Mouse (Mus musculus) CH12.LX (cell line): ENCODE measurements around the gene Agbl2. TPM values are rescaled to one million over a fixed set of nuclear protein-coding genes. Genes with fewer than 3 reads are reported as not detected.

Experiments
- DNase-seq: peaks from one replicate; pipeline ENCODE4 v3.0.0-alpha.2; 2013; ENCODE audit errors: extremely low read depth
- H3K27ac ChIP-seq: 2 replicates; pipeline ENCODE4 v1.5.1; 2012; ENCODE audit warnings: low read depth, mild to moderate bottlenecking, control low read depth, moderate library complexity; ENCODE audit not compliant: insufficient read depth
- H3K27me3 ChIP-seq: replicated peaks from 2 replicates; pipeline ENCODE3; 2012; ENCODE audit warnings: inconsistent platforms
- H3K36me3 ChIP-seq, 2 experiments: replicated peaks in 1 of 2; 2 replicates each; pipeline versions ENCODE3 to v1.6.1; 2012; ENCODE audit warnings: inconsistent platforms in 1 of 2, low read length in 1 of 2, mild to moderate bottlenecking in 1 of 2, mixed read lengths in 1 of 2, moderate library complexity in 1 of 2; ENCODE audit not compliant: control insufficient read depth in 1 of 2, insufficient read depth in 1 of 2
- H3K4me1 ChIP-seq, 2 experiments: 2 replicates each; pipeline ENCODE4 v1.6.1; 2012; ENCODE audit warnings: inconsistent platforms in 1 of 2, moderate library complexity in 1 of 2; ENCODE audit not compliant: insufficient read depth in 2 of 2, control insufficient read depth in 1 of 2
- H3K4me2 ChIP-seq: 2 replicates; pipeline ENCODE4 v1.6.1; 2012; ENCODE audit warnings: low read depth, mild to moderate bottlenecking, control low read depth; ENCODE audit not compliant: poor library complexity, insufficient read depth, severe bottlenecking
- H3K4me3 ChIP-seq, 3 experiments: fragments of 150-350 bp in 1 of 3; sonication (generic) in 1 of 3; replicated peaks in 1 of 3; 2 replicates each; pipeline versions ENCODE3 to v1.5.1; 2011 to 2012; ENCODE audit warnings: low read depth in 2 of 3, low read length in 2 of 3, mild to moderate bottlenecking in 2 of 3, moderate library complexity in 2 of 3, control low read depth in 1 of 3, improper control_type of control experiment in 1 of 3, inconsistent platforms in 1 of 3, mixed read lengths in 1 of 3; ENCODE audit not compliant: poor library complexity in 1 of 3
- H3K79me2 ChIP-seq: replicated peaks from 2 replicates; pipeline ENCODE4 v1.6.1; 2012; ENCODE audit warnings: mild to moderate bottlenecking, moderate library complexity; ENCODE audit not compliant: control insufficient read depth, poor library complexity, insufficient read depth, severe bottlenecking; ENCODE audit errors: extremely low read depth
- H3K9ac ChIP-seq: 2 replicates; pipeline ENCODE4 v1.6.1; 2012; ENCODE audit warnings: low read depth, mild to moderate bottlenecking, control low read depth, moderate library complexity; ENCODE audit not compliant: insufficient read depth
- H3K9me3 ChIP-seq: replicated peaks from 2 replicates; pipeline ENCODE3; 2012; ENCODE audit warnings: low read length, inconsistent platforms, mixed read lengths
- BHLHE40 ChIP-seq: IDR thresholded peaks from 2 replicates; pipeline ENCODE4 v1.6.1; 2011; ENCODE audit warnings: mild to moderate bottlenecking, low read depth, low read length, improper control_type of control experiment
- CHD1 ChIP-seq: IDR thresholded peaks from 2 replicates; pipeline ENCODE4 v1.6.1; 2012; ENCODE audit warnings: low read depth, low read length, improper control_type of control experiment, inconsistent platforms
- CTCF ChIP-seq, 2 experiments: IDR thresholded peaks in 1 of 2; conservative IDR thresholded peaks in 1 of 2; 2 replicates each; pipeline ENCODE4 v1.5.1; 2011 to 2012; ENCODE audit warnings: low read depth in 2 of 2, low read length in 2 of 2, improper control_type of control experiment in 1 of 2, inconsistent platforms in 1 of 2, mild to moderate bottlenecking in 1 of 2, moderate library complexity in 1 of 2
- E2F4 ChIP-seq: IDR thresholded peaks from 2 replicates; pipeline ENCODE4 v1.6.1; 2011; ENCODE audit warnings: low read depth, low read length, improper control_type of control experiment; ENCODE audit not compliant: insufficient replicate concordance
- EP300 ChIP-seq: IDR thresholded peaks from 2 replicates; pipeline ENCODE4 v1.6.1; 2011; ENCODE audit warnings: low read length, improper control_type of control experiment
- ETS1 ChIP-seq: conservative IDR thresholded peaks from 2 replicates; pipeline ENCODE4 v1.6.1; 2012; ENCODE audit warnings: low read depth, mild to moderate bottlenecking, inconsistent platforms, low read length, improper control_type of control experiment, moderate library complexity
- GABPA ChIP-seq: IDR thresholded peaks from 2 replicates; pipeline ENCODE4 v1.6.1; 2012; ENCODE audit warnings: low read depth, low read length, improper control_type of control experiment, inconsistent platforms; ENCODE audit not compliant: insufficient replicate concordance
- IRF4 ChIP-seq: IDR thresholded peaks from 2 replicates; pipeline ENCODE4 v1.6.1; 2014; ENCODE audit warnings: low read depth, mild to moderate bottlenecking, inconsistent platforms, low read length, improper control_type of control experiment
- JUN ChIP-seq: IDR thresholded peaks from 2 replicates; pipeline ENCODE4 v1.6.1; 2011; ENCODE audit warnings: low read depth, mild to moderate bottlenecking, low read length, improper control_type of control experiment, moderate library complexity; ENCODE audit not compliant: insufficient read depth
- MAZ ChIP-seq: IDR thresholded peaks from 2 replicates; pipeline ENCODE4 v1.6.1; 2012; ENCODE audit warnings: low read depth, mild to moderate bottlenecking, inconsistent platforms, low read length, improper control_type of control experiment, moderate library complexity
- MEF2A ChIP-seq: IDR thresholded peaks from 2 replicates; pipeline ENCODE4 v1.6.1; 2014; ENCODE audit warnings: low read depth, mild to moderate bottlenecking, inconsistent platforms, low read length, improper control_type of control experiment, borderline replicate concordance
- MYC ChIP-seq: IDR thresholded peaks from 2 replicates; pipeline ENCODE4 v1.6.1; 2011; ENCODE audit warnings: low read depth, mild to moderate bottlenecking, improper control_type of control experiment, low read length
- PAX5 ChIP-seq: IDR thresholded peaks from 2 replicates; pipeline ENCODE4 v1.6.1; 2012; ENCODE audit warnings: low read length, inconsistent platforms, mixed read lengths
- SIN3A ChIP-seq: IDR thresholded peaks from 2 replicates; pipeline ENCODE4 v1.6.1; 2012; ENCODE audit warnings: low read length, improper control_type of control experiment, inconsistent platforms
- SMC3 ChIP-seq: IDR thresholded peaks from 2 replicates; pipeline ENCODE4 v1.6.1; 2011; ENCODE audit warnings: low read depth, low read length, improper control_type of control experiment
- TBP ChIP-seq: conservative IDR thresholded peaks from 2 replicates; pipeline ENCODE4 v1.6.1; 2011; ENCODE audit warnings: low read depth, low read length, improper control_type of control experiment
- UBTF ChIP-seq: IDR thresholded peaks from 2 replicates; pipeline ENCODE4 v1.6.1; 2012; ENCODE audit warnings: low read depth, mild to moderate bottlenecking, inconsistent platforms, low read length, improper control_type of control experiment, moderate library complexity
- ZC3H11A ChIP-seq: IDR thresholded peaks from 2 replicates; pipeline ENCODE4 v1.6.1; 2012; ENCODE audit warnings: low read depth, mild to moderate bottlenecking, inconsistent platforms, low read length, improper control_type of control experiment
- ZKSCAN1 ChIP-seq: IDR thresholded peaks from 2 replicates; pipeline ENCODE4 v1.6.1; 2012; ENCODE audit warnings: low read depth, inconsistent platforms, low read length, improper control_type of control experiment, borderline replicate concordance
- dilution Hi-C: fragments of 300-500 bp; cut with MboI; formaldehyde crosslinking; loops from 2 replicates; pipeline ENCODE4 v1.14.3; 2020; ENCODE audit warnings: low sequenced_read_pairs; ENCODE audit not compliant: extremely low pct_unique_long_range_greater_than_20kb, extremely low pct_ligation_motif_present
- in situ Hi-C: fragments of 300-500 bp; cut with MboI; formaldehyde crosslinking; loops from 3 replicates; pipeline ENCODE4 v1.14.3; 2019; ENCODE audit warnings: low sequenced_read_pairs, low pct_ligation_motif_present, low pct_unique_long_range_greater_than_20kb, mixed read lengths
- polyA plus RNA-seq: library from polyadenylated mRNA; unstranded; fragments of >175 nt; gene quantifications from 2 replicates; pipeline ENCODE4 v1.2.1, GENCODE M21; 2012; ENCODE audit warnings: low read depth; ENCODE audit not compliant: insufficient read length
- total RNA-seq, 2 experiments: library from RNA; depleted of rRNA; stranded (reverse); fragments of 300-350 nt in 1 of 2; fragments of >200 nt in 1 of 2; gene quantifications; 2 replicates each; pipeline ENCODE4 v1.2.3; 2012 to 2014

Agbl2 gene
- total and polyA plus RNA-seq, 3 experiments, result not detected

- Histone ChIP-seq H3K9ac (no peak overlapping the region), H3K27ac (no peak overlapping the region), H3K36me3 (no peaks in the 10 kb centered on the region), H3K79me2 (no peaks in the 10 kb centered on the region), H3K4me1 (no peaks in the 10 kb centered on the region), H3K4me3 (no peak overlapping the region), H3K9me3 (no peaks in the 10 kb centered on the region), H3K4me2 (no peak overlapping the region), H3K27me3 (no peaks in the 10 kb centered on the region)
- no peak for DNase-seq
- dilution Hi-C loops (no loop called here), in situ Hi-C loops (no loop called here)
- no peak for TF ChIP-seq CTCF (conservative IDR thresholded peaks at IDR 0.05 in 1 of 2, IDR thresholded peaks at IDR 0.05 in 1 of 2; ENCODE audit: low read depth in 2 of 2, low read length in 2 of 2)
- TF ChIP-seq JUN, result no peak
- no peak for TF ChIP-seq TBP
- no peak for TF ChIP-seq MAZ
- no peak for TF ChIP-seq UBTF
- TF ChIP-seq BHLHE40, result no peak
- no peak for TF ChIP-seq SIN3A
- TF ChIP-seq ZC3H11A, result no peak
These were observed 51.0 kb downstream of the Agbl2 start for GRCm38 (mm10) chr2:90833502-90833901.

- H3K36me3 ChIP-seq, result no peaks in the 10 kb centered on the region
- H3K9me3 ChIP-seq, result peaks cover 16% of the 10 kb centered on the region
- H3K4me2 ChIP-seq, result no peak overlapping the region
- in situ Hi-C loops (no loop called here), dilution Hi-C loops (no loop called here)
- no peak for TF ChIP-seq MYC
- TF ChIP-seq CTCF (conservative IDR thresholded peaks at IDR 0.05 in 1 of 2, IDR thresholded peaks at IDR 0.05 in 1 of 2; ENCODE audit: low read depth in 2 of 2, low read length in 2 of 2), result no peak
- no peak for TF ChIP-seq SMC3
- no peak overlapping the region for H3K27ac ChIP-seq
- H3K9ac ChIP-seq, result no peak overlapping the region
- no peaks in the 10 kb centered on the region for H3K27me3 ChIP-seq
- H3K79me2 ChIP-seq, result no peaks in the 10 kb centered on the region
- no peak overlapping the region for H3K4me3 ChIP-seq
- H3K4me1 ChIP-seq, result no peaks in the 10 kb centered on the region
- DNase-seq, result no peak
These were observed 56.1 kb downstream of the Agbl2 start for GRCm38 (mm10) chr2:90838621-90839020.

GRCm38 (mm10) chr2:90843666-90844065 is 61.1 kb downstream of the Agbl2 start:
- Histone ChIP-seq H3K9ac (no peak overlapping the region), H3K27ac (no peak overlapping the region), H3K27me3 (no peaks in the 10 kb centered on the region), H3K79me2 (peaks cover 14% of the 10 kb centered on the region), H3K4me3 (no peak overlapping the region), H3K4me2 (no peak overlapping the region), H3K36me3 (no peaks in the 10 kb centered on the region), H3K9me3 (peaks cover 16% of the 10 kb centered on the region), H3K4me1 (peaks cover 0 to 13% of the 10 kb centered on the region in 2 experiments; a peak in 2 of 4 replicates)
- in situ Hi-C loops (no loop called here), dilution Hi-C loops (no loop called here)
- TF ChIP-seq CHD1 (no peak), MEF2A (no peak), EP300 (no peak), IRF4 (no peak), ZKSCAN1 (no peak), ZC3H11A (no peak), PAX5 (no peak), E2F4 (no peak), GABPA (no peak), BHLHE40 (no peak), ETS1 (no peak)
- DNase-seq, result no peak
